Mouse (Mus musculus): ENCODE measurements at regions not wholly inside any gene's neighbourhood (a gene's known extent, or its start where the extent isn't known, plus 50 kb on each side); places are given as distances from the start of the nearest gene placed in this dataset.
"Not testable (repeated sequence)": the region's sequence is repeated elsewhere in the genome, so short reads cannot be mapped to it uniquely, and the experiment has no call there.

- DNase-seq, result peak; percentile 30
These were observed 97.0 kb upstream of the Vmn2r87 start for GRCm38 (mm10) chr10:130594046-130594734.

- not testable (repeated sequence) for DNase-seq
These were observed 69.2 kb upstream of the Vmn2r87 start for GRCm38 (mm10) chr10:130566426-130566825.

- no peak for DNase-seq
These were observed 51.4 kb upstream of the Vmn2r87 start for GRCm38 (mm10) chr10:130548570-130548969.

Small RNAs in the stretch of these regions (microRNA-seq; reads per million reads assigned to microRNA genes)
- 0 reads per million in 2 experiments for gene Gm26445

All from adrenal gland, postnatal 25 days (tissue).